Mouse (Mus musculus): Measurements from ENCODE around the gene Chsy1. TPM values are rescaled to one million over a fixed set of nuclear protein-coding genes. Genes with fewer than 3 reads are reported as not detected.
A peak's percentile ranks its signal among the peaks of the same experiment; 100 is the strongest.

Gene Chsy1
- polyA plus RNA-seq, 1 experiment from 2014 or later, result 14.0 TPM

DNA sequence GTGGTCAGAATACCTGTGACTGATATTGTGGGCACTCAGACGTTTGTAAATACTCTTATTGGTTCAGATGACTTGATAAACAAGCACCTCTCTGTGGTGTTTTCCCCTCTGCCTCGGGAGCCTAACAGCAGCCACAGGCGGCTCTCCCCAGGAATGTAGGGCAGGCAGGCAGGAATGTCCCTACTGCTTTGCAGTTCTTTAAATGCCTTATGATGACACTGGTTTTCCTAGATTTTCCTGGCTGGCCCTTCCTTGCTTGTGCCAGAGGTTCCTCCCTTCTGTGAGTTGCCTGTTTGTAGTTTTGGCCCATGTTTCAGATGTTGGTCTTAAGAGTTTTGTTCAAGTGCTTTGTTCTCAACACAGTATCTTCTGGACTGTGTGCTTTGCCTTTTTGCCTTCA is 19.5 kb downstream of the Chsy1 start:
- no peak for ATAC-seq (ENCODE audit: insufficient read depth, low FRiP score, low read depth)
- Histone ChIP-seq H3K36me3 (0 out of 2 replicates have a peak, but pooled peaks cover 2% of the 10 kb centered on the region), H3K9me3 (no peaks in the 10 kb centered on the region), H3K27ac (no peak overlapping the region), H3K4me2 (no peak overlapping the region), H3K9ac (no peak overlapping the region), H3K27me3 (replicated peaks) (no peaks in the 10 kb centered on the region), H3K4me1 (no peaks in the 10 kb centered on the region), H3K4me3 (replicated peaks) (no peak overlapping the region)
- WGBS, result 52% methylated on average over 3 of the region's 3 CpGs

DNA sequence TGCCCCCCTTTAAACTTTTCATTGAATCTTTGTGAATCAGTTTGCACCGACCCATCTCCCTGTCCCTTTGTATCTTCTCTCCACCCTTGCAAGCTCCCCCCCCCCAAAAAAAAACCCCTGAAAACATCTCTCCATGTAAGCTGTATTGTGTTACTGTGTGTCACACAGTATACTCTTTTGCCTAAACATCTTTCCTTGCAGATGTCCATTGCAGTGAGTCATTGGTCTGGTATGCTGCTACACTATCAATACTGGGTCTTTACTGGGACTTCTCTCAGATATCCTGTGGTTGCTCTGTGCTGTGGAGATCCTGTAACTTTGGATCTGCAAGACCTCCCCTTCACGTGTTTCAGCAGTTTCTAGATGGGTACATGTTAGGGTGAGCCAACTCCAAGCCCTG is 21.0 kb downstream of the Chsy1 start:
- Histone ChIP-seq H3K4me1 (no peaks in the 10 kb centered on the region), H3K9ac (no peak overlapping the region), H3K4me2 (no peak overlapping the region), H3K27me3 (replicated peaks) (no peaks in the 10 kb centered on the region), H3K27ac (no peak overlapping the region), H3K9me3 (no peaks in the 10 kb centered on the region), H3K36me3 (0 out of 2 replicates have a peak, but pooled peaks cover 2% of the 10 kb centered on the region), H3K4me3 (replicated peaks) (no peak overlapping the region)
- ATAC-seq (ENCODE audit: insufficient read depth, low FRiP score, low read depth), result no peak
- WGBS, result 77% methylated on average over 2 of the region's 2 CpGs

DNA sequence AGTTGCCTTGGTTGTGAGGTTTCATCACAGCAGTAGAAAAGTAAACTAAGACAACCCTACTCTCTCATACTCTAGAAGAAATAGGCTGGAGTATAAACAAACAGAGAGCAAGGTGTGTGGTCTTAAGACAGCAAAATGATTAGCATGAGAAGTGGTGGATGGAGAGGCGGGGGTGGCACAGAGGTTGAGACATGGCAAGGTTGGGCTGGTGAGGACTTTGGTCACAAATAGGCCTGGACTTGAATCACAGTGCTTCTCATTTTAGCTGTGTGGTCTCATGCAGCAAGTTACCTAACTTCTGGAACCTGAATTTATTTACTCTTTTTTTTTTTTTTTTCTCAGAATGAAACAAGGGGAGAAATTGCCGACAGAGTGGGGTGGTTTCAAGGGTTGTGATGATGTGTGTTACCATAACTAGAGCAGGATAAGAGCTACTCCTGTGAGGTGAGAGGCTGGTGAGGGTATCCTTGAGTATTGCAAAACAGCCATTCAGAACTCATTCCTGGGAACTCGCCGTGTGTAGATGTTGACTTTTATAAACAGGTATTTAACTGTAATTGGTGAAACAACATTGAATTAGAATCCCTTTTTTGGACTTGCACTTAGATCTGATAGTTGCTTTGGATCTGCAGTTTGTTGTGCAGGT is 22.6 kb downstream of the Chsy1 start:
- no peaks in the 10 kb centered on the region for H3K9me3 ChIP-seq
- WGBS, result 85% methylated on average over 4 of the region's 4 CpGs
- no peak for ATAC-seq (ENCODE audit: insufficient read depth, low FRiP score, low read depth)

DNA sequence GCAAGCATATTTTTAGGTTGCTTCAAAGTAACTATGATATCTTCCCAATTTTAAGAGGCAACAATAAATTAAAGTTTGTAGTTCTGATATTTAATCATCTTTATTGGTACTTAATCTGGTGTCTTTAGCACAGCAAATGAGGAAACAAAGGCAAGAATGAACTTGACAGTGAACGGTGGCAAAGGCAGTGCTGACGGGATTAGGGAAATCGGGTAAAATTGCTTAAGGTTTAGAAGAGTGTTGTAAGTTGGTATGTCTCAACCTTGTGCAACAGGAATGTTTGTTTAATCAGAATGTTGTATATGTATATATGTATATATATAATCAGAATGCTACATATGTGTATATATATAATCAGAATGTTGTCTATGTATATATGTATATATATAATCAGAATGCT is 24.8 kb downstream of the Chsy1 start:
- no peaks in the 10 kb centered on the region for H3K9me3 ChIP-seq
- no peak overlapping the region for H3K27ac ChIP-seq
- no peak overlapping the region for H3K4me3 ChIP-seq (replicated peaks)
- H3K9ac ChIP-seq, result no peak overlapping the region
- no peak for ATAC-seq (ENCODE audit: insufficient read depth, low FRiP score, low read depth)
- no peaks in the 10 kb centered on the region for H3K27me3 ChIP-seq (replicated peaks)
- 87% methylated on average over 3 of the region's 3 CpGs for WGBS
- no peak overlapping the region for H3K4me2 ChIP-seq
- H3K4me1 ChIP-seq, result peaks cover 10% of the 10 kb centered on the region; the same call in 1 of the 2 replicates
- no peaks in the 10 kb centered on the region for H3K36me3 ChIP-seq

More for the DNA sequence above, 22.6 kb downstream of the Chsy1 start:
- H3K36me3 ChIP-seq, result 0 out of 2 replicates have a peak, but pooled peaks cover 2% of the 10 kb centered on the region
- H3K9ac ChIP-seq, result no peak overlapping the region
- H3K27me3 ChIP-seq (replicated peaks), result no peaks in the 10 kb centered on the region
- no peak overlapping the region for H3K27ac ChIP-seq
- no peak overlapping the region for H3K4me2 ChIP-seq
- peaks cover 8% of the 10 kb centered on the region; the same call in 1 of the 2 replicates for H3K4me1 ChIP-seq
- H3K4me3 ChIP-seq (replicated peaks), result no peak overlapping the region

DNA sequence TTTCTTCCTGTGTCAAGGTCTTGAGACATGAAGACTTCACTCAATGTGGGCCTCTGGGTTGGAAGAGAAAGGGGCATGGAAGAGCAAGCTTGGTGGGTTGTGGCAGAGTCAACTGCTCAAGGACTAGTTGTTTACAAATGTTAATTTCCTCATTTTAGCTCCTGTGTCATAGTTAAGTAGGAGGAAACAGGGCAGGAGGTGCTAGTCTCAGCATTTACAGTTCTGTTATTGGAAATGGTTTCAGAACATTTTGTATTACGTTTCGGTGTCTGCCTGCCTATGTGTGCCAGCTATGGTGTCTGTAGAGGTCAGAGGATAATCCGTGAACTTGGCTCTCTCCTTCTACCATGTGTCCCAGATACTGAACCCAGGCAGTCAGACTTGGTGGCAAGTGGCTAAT is 26.3 kb downstream of the Chsy1 start:
- Histone ChIP-seq H3K9me3 (no peaks in the 10 kb centered on the region), H3K4me1 (peaks cover 14% of the 10 kb centered on the region; the same call in 1 of the 2 replicates), H3K9ac (no peak overlapping the region), H3K4me2 (no peak overlapping the region), H3K27ac (peak overlapping the region; percentile 33), H3K27me3 (replicated peaks) (no peaks in the 10 kb centered on the region), H3K4me3 (replicated peaks) (no peak overlapping the region), H3K36me3 (no peaks in the 10 kb centered on the region)
- ATAC-seq (ENCODE audit: insufficient read depth, low FRiP score, low read depth), result no peak
- WGBS, result 85% methylated on average over 3 of the region's 3 CpGs

DNA sequence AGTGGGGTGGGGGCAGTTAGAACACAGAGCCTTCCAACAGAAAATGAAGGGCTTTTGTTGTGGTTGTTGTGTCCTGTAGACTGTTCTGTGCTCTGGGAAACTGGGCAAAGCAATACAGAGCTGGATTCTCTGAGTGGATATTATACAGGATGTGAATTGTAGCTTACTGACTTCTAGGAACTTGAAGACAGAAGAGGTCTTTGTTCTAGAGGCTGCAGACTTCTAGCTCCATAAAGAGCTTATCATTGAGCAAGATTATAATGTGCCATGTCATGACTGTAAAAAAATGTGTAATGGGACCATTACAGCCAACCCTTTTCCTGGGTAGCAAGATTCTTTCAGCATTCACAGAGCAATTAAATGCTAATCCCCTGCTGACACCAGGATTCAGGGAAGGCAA is 26.9 kb downstream of the Chsy1 start:
- Histone ChIP-seq H3K4me3 (replicated peaks) (no peak overlapping the region), H3K27ac (peak overlapping the region; percentile 33; the same call in 1 of the 2 replicates), H3K27me3 (replicated peaks) (no peaks in the 10 kb centered on the region), H3K9me3 (no peaks in the 10 kb centered on the region), H3K4me2 (no peak overlapping the region), H3K36me3 (no peaks in the 10 kb centered on the region), H3K9ac (no peak overlapping the region), H3K4me1 (peaks cover 20% of the 10 kb centered on the region; the same call in 1 of the 2 replicates)
- peak; percentile 70; the same call in 1 of the 2 replicates for ATAC-seq (ENCODE audit: insufficient read depth, low FRiP score, low read depth)

DNA sequence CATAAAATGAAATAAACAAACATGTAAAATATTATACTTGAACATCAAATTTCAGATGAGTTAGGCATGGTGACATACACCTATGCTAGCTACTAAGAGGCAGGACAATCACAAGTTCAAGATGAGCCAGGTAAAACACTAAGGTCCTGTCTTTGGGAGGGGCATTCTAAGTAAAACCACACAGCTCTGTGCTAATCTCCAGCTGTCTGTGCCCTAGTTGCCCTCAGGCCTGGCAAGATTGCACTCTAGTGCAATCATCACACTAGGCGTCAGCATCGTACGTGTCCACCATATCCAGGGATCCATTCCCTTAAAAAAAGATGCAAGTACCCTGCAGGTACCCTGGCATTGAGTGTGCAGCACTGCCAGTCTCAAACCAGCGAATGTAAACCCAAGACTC is 28.0 kb downstream of the Chsy1 start:
- Histone ChIP-seq H3K4me2 (no peak overlapping the region), H3K9ac (no peak overlapping the region), H3K27me3 (replicated peaks) (no peaks in the 10 kb centered on the region), H3K9me3 (no peaks in the 10 kb centered on the region), H3K4me3 (replicated peaks) (no peak overlapping the region), H3K27ac (no peak overlapping the region), H3K36me3 (no peaks in the 10 kb centered on the region), H3K4me1 (peaks cover 20% of the 10 kb centered on the region; the same call in 1 of the 2 replicates)
- 86% methylated on average over 4 of the region's 4 CpGs for WGBS
- no peak for ATAC-seq (ENCODE audit: insufficient read depth, low FRiP score, low read depth)

DNA sequence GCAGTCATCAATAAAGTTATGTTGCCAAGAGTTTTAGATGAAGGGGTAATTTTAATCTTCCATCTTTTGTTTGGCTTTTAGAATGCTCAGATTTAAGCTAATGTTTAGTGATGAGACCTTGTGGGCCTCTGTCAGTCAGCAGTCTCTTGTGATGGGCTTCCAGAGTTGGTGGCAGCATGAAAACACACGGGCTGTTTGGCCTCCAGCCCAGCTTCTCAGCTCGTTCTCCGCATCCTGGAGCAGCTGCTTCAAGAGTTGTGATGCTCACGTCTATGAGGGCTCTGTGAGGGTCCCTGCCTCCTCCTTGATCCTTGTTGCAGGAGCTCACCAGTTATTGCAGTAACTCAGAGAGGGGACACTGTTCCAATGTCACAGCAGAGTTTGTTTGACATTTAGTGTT is 29.0 kb downstream of the Chsy1 start:
- no peak overlapping the region for H3K9ac ChIP-seq
- WGBS, result 34% methylated on average over 4 of the region's 4 CpGs
- no peaks in the 10 kb centered on the region for H3K9me3 ChIP-seq
- no peak overlapping the region for H3K27ac ChIP-seq
- H3K4me2 ChIP-seq, result no peak overlapping the region
- H3K4me3 ChIP-seq (replicated peaks), result no peak overlapping the region
- H3K27me3 ChIP-seq (replicated peaks), result no peaks in the 10 kb centered on the region
- H3K36me3 ChIP-seq, result no peaks in the 10 kb centered on the region
- no peak for ATAC-seq (ENCODE audit: insufficient read depth, low FRiP score, low read depth)
- peaks cover 20% of the 10 kb centered on the region; the same call in 1 of the 2 replicates for H3K4me1 ChIP-seq

DNA sequence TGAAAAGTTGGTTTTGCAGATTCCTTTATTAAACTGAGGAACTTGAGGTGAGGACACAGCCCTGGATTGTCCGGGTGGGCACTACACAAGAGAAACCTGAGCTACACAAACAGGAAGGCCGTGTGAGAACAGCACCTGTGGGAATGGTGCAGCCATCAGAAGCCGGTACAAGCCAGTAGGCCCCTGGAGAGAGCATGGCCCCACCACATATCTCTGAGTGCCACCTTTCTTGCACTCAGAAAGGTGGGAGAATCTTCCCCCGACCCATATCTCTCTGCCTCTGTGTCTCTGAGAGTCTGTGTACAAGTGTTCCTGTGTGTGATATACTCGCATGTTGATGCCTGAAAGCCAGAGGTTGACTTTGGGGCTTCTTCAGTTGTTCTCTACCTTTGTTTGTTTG is 29.6 kb downstream of the Chsy1 start:
- Histone ChIP-seq H3K36me3 (no peaks in the 10 kb centered on the region), H3K9me3 (no peaks in the 10 kb centered on the region), H3K4me1 (peaks cover 20% of the 10 kb centered on the region; the same call in 1 of the 2 replicates), H3K27me3 (replicated peaks) (no peaks in the 10 kb centered on the region), H3K9ac (no peak overlapping the region), H3K4me3 (replicated peaks) (no peak overlapping the region), H3K4me2 (no peak overlapping the region), H3K27ac (no peak overlapping the region)
- no peak for ATAC-seq (ENCODE audit: insufficient read depth, low FRiP score, low read depth)
- WGBS, result 82% methylated on average over 5 of the region's 5 CpGs

DNA sequence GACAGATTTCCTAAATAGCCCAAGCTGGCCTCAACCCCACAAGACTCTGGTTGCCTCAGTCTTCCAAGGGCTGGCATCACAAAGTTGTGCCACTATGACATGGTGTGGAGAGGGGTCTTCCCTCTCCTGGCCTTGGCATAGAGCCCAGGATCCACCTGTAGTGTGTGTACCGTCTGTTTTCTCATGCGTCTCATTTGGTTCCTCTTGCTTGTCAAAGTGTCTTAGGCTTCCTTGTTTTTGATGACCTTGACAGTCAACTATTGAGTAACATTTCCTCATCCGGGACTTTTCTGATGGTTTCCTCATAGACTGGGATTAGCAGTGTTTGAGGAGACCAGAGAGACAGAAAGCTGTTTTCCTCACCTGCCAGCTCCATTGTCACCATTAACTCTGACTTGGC is 30.8 kb downstream of the Chsy1 start:
- no peak for ATAC-seq (ENCODE audit: insufficient read depth, low FRiP score, low read depth)
- Histone ChIP-seq H3K4me1 (peaks cover 20% of the 10 kb centered on the region; the same call in 1 of the 2 replicates), H3K4me3 (replicated peaks) (no peak overlapping the region)

DNA sequence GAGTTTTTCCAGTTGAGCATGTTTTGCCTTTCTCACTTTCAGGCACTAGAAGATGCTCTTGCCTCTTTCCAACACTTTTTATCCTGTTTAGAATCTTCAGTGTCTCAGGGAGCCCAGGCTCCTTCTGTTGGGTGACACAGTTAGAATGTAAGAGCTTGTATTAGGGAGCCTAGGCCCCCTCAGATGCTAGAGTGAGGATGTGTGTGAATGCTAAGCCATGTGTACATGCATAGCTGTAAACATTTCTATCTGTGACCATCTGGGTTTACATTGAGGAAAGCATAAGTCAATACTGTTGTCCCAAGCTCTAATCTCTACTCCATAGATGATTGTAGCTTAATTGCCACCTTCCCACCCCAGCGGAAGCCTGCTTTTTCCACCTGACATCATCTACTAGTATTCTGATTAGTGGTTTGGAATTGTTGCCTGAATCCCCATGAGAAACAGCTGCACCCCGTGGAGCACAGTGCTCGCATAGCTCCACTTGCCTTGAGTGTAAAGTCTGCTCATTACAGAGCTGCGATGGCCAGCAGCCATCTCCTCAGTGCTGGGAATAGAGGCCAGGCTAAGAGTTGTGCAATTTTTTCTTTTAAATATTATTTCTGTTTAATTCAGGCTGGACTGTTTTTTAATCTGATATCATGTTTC is 31.7 kb downstream of the Chsy1 start:
- H3K27ac ChIP-seq, result peak overlapping the region; percentile 24; the same call in 1 of the 2 replicates

More for the DNA sequence above, 30.8 kb downstream of the Chsy1 start:
- H3K9me3 ChIP-seq, result no peaks in the 10 kb centered on the region
- H3K9ac ChIP-seq, result no peak overlapping the region
- no peaks in the 10 kb centered on the region for H3K27me3 ChIP-seq (replicated peaks)
- no peaks in the 10 kb centered on the region for H3K36me3 ChIP-seq
- WGBS, result 50% methylated on average over 3 of the region's 3 CpGs
- H3K27ac ChIP-seq, result 0 out of 2 replicates have a peak overlapping the region, but pooled peaks have one; percentile 24
- H3K4me2 ChIP-seq, result no peak overlapping the region

DNA sequence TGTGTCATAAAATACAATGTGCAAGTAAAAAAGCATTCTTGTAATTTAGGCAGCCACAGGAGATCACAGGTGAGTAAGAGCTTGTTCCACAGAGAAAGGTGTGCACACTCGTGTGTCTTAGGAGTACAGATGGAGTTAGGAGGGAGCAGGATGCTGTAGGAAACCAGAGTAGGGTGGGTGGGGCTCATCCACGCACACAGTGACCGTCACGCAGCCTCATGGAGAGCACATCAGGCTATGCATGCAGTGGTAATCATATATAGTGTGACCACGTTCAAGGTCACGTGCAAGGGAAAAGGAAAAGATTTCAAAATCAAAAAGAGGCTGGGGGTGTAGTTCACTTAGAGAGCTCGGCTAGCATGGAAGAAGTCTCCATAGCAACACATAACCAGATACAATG is 33.2 kb downstream of the Chsy1 start:
- H3K36me3 ChIP-seq, result no peaks in the 10 kb centered on the region
- no peak overlapping the region for H3K27ac ChIP-seq
- H3K9ac ChIP-seq, result no peak overlapping the region
- no peaks in the 10 kb centered on the region for H3K27me3 ChIP-seq (replicated peaks)
- H3K4me1 ChIP-seq, result peaks cover 12% of the 10 kb centered on the region; the same call in 1 of the 2 replicates
- H3K9me3 ChIP-seq, result no peaks in the 10 kb centered on the region
- no peak overlapping the region for H3K4me2 ChIP-seq
- H3K4me3 ChIP-seq (replicated peaks), result no peak overlapping the region
- WGBS, result 81% methylated on average over 7 of the region's 7 CpGs
- ATAC-seq (ENCODE audit: insufficient read depth, low FRiP score, low read depth), result no peak

More for the DNA sequence above, 31.7 kb downstream of the Chsy1 start:
- no peak overlapping the region for H3K4me2 ChIP-seq
- H3K9me3 ChIP-seq, result no peaks in the 10 kb centered on the region
- WGBS, result 57% methylated on average over 4 of the region's 4 CpGs
- no peaks in the 10 kb centered on the region for H3K27me3 ChIP-seq (replicated peaks)
- ATAC-seq (ENCODE audit: insufficient read depth, low FRiP score, low read depth), result peak; percentile 60; the same call in 1 of the 2 replicates
- H3K4me1 ChIP-seq, result peaks cover 12% of the 10 kb centered on the region; the same call in 1 of the 2 replicates
- no peaks in the 10 kb centered on the region for H3K36me3 ChIP-seq
- no peak overlapping the region for H3K9ac ChIP-seq
- no peak overlapping the region for H3K4me3 ChIP-seq (replicated peaks)

Measured in stomach, embryonic 15.5 days (tissue).